Mouse (Mus musculus) ES-E14 (cell line): ENCODE data around the gene Notch2.

Source experiments
- CHD2 ChIP-seq: IDR thresholded peaks from 2 replicates; pipeline ENCODE4 v1.6.1; 2014; ENCODE audit warnings: mild to moderate bottlenecking, low read depth, low read length, inconsistent platforms
- HCFC1 ChIP-seq: IDR thresholded peaks from 2 replicates; pipeline ENCODE4 v1.6.1; 2012; ENCODE audit warnings: low read length, inconsistent platforms, borderline replicate concordance; ENCODE audit not compliant: insufficient read depth
- MAFK ChIP-seq: IDR thresholded peaks from 2 replicates; pipeline ENCODE4 v1.6.1; 2014; ENCODE audit warnings: mild to moderate bottlenecking, low read depth, low read length, inconsistent platforms; ENCODE audit not compliant: insufficient read depth
- ZC3H11A ChIP-seq: IDR thresholded peaks from 2 replicates; pipeline ENCODE4 v1.6.1; 2012; ENCODE audit warnings: low read depth, mild to moderate bottlenecking, inconsistent platforms, low read length, borderline replicate concordance
- ZNF384 ChIP-seq: IDR thresholded peaks from 2 replicates; pipeline ENCODE4 v1.6.1; 2012; ENCODE audit warnings: low read depth, low read length, inconsistent platforms

DNA sequence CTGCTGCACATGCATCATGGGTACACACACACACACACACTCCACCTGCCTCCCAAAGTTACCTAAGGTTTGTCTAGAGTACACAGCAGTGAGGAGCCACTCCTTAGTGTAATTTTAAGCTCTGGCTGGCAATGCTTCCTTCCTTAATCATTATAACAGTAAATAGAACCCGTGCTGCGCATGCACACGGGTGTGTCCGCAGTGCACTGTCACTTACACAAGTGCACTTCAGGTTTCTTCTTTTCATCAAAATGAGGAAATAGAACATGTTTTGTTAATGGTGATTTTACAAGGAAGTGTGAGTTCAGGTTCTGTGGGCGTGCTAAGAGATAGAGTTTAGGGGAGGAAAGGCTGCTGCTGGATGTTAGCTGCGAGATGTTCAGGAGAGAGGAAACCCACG lies 17.8 kb downstream of the Notch2 start:
- TF ChIP-seq HCFC1 (no peak), CHD2 (no peak), ZC3H11A (no peak), ZNF384 (no peak), MAFK (no peak)
